Mouse (Mus musculus): ENCODE measurements around the gene Vmn1r46.
"Not testable (repeated sequence)": the region's sequence is repeated elsewhere in the genome, so short reads cannot be mapped to it uniquely, and the experiment has no call there.

Vmn1r46 gene

GRCm38 (mm10) chr6:89969013-89969412 lies at the start of gene Vmn1r46:
Gene Vmn1r46, plus strand, starts transcription at chr6:89969313.
- no peak for DNase-seq

GRCm38 (mm10) chr6:89940498-89940897 lies 28.6 kb upstream of the Vmn1r46 start, which contains the start of gene Vmn1r45:
Gene Vmn1r45, minus strand, starts transcription at chr6:89940598.
- not testable (repeated sequence) for DNase-seq

DNA sequence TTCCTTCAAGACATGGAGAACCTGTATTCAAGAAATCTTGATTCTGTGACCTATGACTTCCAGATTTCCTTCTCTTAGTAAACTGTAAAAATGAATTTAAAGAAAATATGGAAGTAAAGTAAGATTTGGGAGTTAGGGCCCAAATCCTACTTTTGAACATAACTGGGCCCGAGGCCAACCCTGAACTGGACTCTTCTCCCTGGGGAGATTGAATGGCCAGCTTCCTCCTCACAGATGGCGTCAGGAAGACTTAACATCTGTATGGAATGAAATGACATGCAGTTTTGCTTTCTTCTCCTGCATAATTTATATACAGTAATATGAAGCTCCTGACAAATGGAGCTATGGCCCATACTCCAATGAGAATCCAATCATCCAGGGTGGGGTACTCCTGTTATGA lies 28.2 kb upstream of the Vmn1r46 start:
- DNase-seq: no peak

DNA sequence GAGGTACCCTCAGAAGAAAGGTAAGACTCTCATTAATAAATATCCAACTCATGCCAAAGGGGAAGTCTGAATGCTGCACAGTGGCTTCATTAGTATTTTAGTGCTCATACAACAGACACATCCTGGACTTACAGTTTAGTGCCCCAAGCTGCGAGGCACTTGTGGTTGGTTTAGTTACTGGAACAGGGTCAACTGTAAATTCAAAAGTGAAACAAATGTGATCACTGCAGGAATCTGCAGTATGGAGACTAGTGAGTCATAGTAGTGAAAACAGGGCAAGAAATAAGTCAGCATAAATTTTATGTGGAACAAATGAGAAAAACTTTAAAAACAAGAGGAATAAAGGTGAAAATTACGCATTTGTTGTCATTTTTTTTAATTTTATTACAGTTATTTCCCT lies 15.6 kb upstream of the Vmn1r46 start:
- no peak for DNase-seq

DNA sequence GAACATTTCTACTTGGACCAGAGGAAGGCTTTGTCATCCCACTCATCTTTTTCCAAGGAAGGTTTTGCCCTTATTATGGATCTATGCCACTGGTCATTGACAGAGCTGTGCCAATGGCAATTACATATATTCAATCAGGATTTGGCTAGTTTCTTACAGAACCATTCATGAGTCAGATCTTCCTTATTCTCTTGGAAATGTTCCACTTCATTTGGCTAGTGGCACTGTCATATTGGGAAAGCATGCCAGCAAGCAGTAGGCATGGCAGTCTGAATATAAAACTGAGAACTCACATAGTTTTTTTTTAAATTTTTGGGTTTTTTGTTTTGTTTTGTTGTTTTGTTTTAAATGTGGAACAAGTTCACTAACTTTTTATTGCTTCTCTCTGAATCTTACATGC lies 2.8 kb upstream of the Vmn1r46 start:
- DNase-seq: no peak

- no peak for DNase-seq
These were observed 16.9 kb downstream of the Vmn1r46 start for GRCm38 (mm10) chr6:89985989-89986388.

GRCm38 (mm10) chr6:90015847-90016246 lies 46.7 kb downstream of the Vmn1r46 start, which contains the start of gene Vmn1r47:
Gene Vmn1r47, plus strand, starts transcription at chr6:90016147.
- not testable (repeated sequence) for DNase-seq
